Mouse (Mus musculus): ENCODE measurements around the gene Arhgap18. TPM values are rescaled to one million over a fixed set of nuclear protein-coding genes. Genes with fewer than 3 reads are reported as not detected.

The Arhgap18 gene
- polyA plus RNA-seq, 1 experiment from 2014 or later, result 19.6 TPM

DNA sequence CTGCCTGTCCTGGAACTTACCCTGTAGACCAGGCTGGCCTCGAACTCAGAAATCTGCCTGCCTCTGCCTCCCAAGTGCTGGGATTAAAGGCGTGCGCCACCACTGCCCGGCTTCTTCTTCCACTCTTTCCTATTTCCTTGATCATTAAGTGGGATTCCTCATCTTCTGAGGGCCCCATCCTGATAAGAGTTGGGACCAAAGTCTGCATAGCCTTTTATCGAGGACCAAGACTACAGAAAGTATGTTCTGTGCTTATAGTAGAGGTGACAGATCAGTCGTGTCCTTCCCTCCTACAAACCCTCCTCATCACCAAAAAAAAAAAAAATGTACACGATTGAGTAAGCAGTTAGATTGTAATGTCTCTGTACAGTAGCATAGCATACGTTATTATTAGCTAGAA lies 39.8 kb downstream of the Arhgap18 start:
- Histone ChIP-seq H3K4me1 (ENCODE audit: control insufficient read depth, insufficient read depth, low read length) (peaks cover 3% of the 10 kb centered on the region; the same call in 1 of the 2 replicates), H3K9me3 (ENCODE audit: control insufficient read depth, low read length) (no peaks in the 10 kb centered on the region), H3K4me3 (ENCODE audit: low read depth, low read length) (no peak overlapping the region), H3K27me3 (ENCODE audit: control insufficient read depth, insufficient read depth, low read length) (no peaks in the 10 kb centered on the region), H3K27ac (replicated peaks; ENCODE audit: low read depth, low read length) (no peak overlapping the region), H3K9ac (ENCODE audit: low read length) (no peak overlapping the region), H3K4me2 (ENCODE audit: low read depth, severe bottlenecking) (no peak overlapping the region), H3K36me3 (ENCODE audit: control insufficient read depth, insufficient read depth, low read length) (no peaks in the 10 kb centered on the region)
- WGBS, result 90% methylated on average over 8 of the region's 8 CpGs
- ATAC-seq (ENCODE audit: insufficient number of reproducible peaks, low FRiP score, low TSS enrichment, low read depth) (no peak), DNase-seq (ENCODE audit: low spot score) (no peak)

DNA sequence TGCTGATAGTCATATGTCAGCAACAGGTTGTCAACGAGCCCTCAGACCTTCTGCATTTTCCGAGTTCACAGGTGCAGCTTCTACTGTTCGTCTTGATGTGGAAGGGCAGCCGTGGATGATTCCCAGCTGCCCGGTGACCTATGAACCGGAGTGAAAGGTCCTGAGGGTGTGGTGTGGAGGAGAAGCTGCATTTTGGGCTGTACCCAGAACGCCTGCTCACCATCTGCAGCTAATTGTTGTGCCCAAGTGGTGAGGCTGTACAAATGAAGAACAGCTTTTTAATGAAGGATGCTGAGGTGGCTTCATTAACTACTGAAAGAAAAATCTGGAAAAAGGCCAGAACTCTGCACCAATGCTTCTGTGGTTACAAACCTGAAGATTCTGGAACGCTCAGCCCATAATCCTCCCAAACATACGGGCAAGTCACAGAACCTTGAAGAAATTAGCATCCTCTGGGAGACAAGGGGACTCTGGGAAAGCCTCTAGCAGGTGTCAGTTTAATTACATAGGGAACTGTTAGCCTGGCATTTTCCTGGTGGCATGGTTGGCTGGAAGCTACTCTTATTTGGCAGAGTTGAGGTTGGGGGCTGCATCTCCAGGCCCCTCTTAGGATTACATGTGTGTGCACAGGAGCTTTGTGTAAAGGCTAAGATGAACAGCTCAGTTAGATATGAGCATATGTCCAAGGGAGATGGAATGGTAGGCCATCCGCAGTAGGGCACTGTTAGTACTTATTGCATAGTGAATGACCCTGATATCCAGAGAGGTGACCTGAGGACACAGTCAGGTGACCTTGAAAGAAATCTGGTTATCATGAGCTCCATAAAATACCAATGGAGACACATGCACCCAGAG lies 43.4 kb downstream of the Arhgap18 start:
- no peak overlapping the region for H3K9ac ChIP-seq (ENCODE audit: low read length)
- DNase-seq (ENCODE audit: low spot score), result no peak
- peaks cover 3% of the 10 kb centered on the region; the same call in 1 of the 2 replicates for H3K4me1 ChIP-seq (ENCODE audit: control insufficient read depth, insufficient read depth, low read length)
- no peak overlapping the region for H3K27ac ChIP-seq (replicated peaks; ENCODE audit: low read depth, low read length)
- H3K4me2 ChIP-seq (ENCODE audit: low read depth, severe bottlenecking), result no peak overlapping the region
- no peaks in the 10 kb centered on the region for H3K36me3 ChIP-seq (ENCODE audit: control insufficient read depth, insufficient read depth, low read length)
- no peaks in the 10 kb centered on the region for H3K9me3 ChIP-seq (ENCODE audit: control insufficient read depth, low read length)
- 54% methylated on average over 10 of the region's 10 CpGs for WGBS
- H3K27me3 ChIP-seq (ENCODE audit: control insufficient read depth, insufficient read depth, low read length), result no peaks in the 10 kb centered on the region
- no peak overlapping the region for H3K4me3 ChIP-seq (ENCODE audit: low read depth, low read length)
- ATAC-seq (ENCODE audit: insufficient number of reproducible peaks, low FRiP score, low TSS enrichment, low read depth), result no peak

DNA sequence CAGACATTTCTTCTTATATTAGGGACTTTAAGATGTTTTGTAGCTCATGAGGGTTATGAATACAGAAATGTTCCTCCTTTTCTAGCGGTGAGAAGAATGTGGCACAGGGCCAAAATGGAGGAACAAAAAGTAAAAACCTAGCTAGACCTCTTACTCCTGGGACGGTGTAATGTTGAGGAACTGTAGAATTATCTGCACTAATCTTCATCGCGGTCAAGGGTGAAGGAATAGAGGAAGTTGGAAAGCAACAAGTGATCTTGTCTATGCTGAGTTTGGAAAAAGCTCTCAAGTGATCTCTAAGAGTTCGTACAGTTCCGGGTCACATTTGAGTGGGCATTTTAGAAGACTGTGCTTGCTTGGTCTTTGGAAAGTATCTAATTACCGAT lies 44.1 kb downstream of the Arhgap18 start:
- no peak for ATAC-seq (ENCODE audit: insufficient number of reproducible peaks, low FRiP score, low TSS enrichment, low read depth)

DNA sequence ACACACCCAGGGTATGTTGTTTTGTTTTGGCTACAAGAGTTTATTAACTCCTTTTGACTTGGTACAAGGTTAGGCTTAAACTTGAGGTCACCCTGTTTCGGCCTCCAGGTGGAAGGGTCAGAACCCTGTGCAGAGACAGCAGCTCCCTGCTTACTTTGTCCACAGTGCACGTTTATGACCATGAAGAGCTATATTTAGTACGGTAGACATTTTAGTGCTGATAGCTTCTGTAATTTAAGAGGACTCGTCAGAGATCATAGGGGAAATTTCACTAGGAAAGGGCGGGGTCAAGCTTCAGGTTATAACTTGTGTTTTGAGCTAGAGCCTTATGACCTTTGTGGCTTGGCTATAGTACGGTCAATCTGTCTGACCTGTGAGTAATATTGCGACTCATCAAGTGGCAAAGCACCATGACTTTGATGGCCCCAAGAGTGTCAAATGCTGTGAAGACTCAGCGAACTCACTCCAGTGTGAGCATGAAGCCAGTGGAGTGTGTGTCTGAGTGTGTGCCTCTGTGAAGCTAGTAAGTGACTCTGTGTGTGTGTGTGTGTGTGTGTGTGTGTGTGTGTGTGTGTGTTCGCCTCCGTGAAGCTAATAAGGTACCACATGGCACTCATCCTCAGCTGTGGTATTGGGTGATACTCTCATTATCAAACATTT lies 45.7 kb downstream of the Arhgap18 start:
- ATAC-seq (ENCODE audit: insufficient number of reproducible peaks, low FRiP score, low TSS enrichment, low read depth) (no peak), DNase-seq (ENCODE audit: low spot score) (no peak)

More for the DNA sequence above, 44.1 kb downstream of the Arhgap18 start:
- Histone ChIP-seq H3K4me3 (ENCODE audit: low read depth, low read length) (no peak overlapping the region), H3K27me3 (ENCODE audit: control insufficient read depth, insufficient read depth, low read length) (no peaks in the 10 kb centered on the region), H3K4me2 (ENCODE audit: low read depth, severe bottlenecking) (no peak overlapping the region), H3K4me1 (ENCODE audit: control insufficient read depth, insufficient read depth, low read length) (peaks cover 3% of the 10 kb centered on the region; the same call in 1 of the 2 replicates), H3K27ac (replicated peaks; ENCODE audit: low read depth, low read length) (no peak overlapping the region), H3K9me3 (ENCODE audit: control insufficient read depth, low read length) (no peaks in the 10 kb centered on the region), H3K9ac (ENCODE audit: low read length) (no peak overlapping the region), H3K36me3 (ENCODE audit: control insufficient read depth, insufficient read depth, low read length) (no peaks in the 10 kb centered on the region)
- DNase-seq (ENCODE audit: low spot score), result no peak
- WGBS, result 89% methylated on average over 7 of the region's 7 CpGs

DNA sequence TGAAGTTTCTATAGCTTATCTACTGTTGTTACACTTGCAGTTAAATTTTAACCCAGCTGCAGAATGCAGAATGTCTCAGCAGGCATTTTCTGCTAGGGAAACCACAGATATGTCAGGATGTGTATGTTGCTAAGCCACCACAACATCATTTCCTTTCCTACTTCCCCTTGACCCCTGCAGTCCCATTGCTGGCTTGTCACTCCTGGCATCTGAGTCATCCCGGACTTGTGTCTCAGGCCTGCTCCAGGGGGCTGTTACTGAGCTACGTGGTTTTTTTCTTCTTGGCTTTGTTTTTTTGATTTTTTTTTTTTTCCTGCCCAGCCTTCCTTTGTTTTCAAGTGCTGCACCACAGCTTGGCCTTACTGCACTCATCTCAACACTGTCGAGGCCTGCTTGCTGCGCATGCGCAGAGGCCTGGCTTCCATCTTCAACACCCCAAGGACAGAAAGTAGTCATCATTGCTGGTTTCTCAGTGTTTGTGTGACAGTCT lies 46.4 kb downstream of the Arhgap18 start:
- ATAC-seq (ENCODE audit: insufficient number of reproducible peaks, low FRiP score, low TSS enrichment, low read depth), result no peak
- WGBS, result 74% methylated on average over 5 of the region's 5 CpGs
- no peak overlapping the region for H3K9ac ChIP-seq (ENCODE audit: low read length)

More for the DNA sequence above, 45.7 kb downstream of the Arhgap18 start:
- H3K4me1 ChIP-seq (ENCODE audit: control insufficient read depth, insufficient read depth, low read length), result peaks cover 3% of the 10 kb centered on the region; the same call in 1 of the 2 replicates
- H3K27ac ChIP-seq (replicated peaks; ENCODE audit: low read depth, low read length), result no peak overlapping the region
- no peak overlapping the region for H3K4me2 ChIP-seq (ENCODE audit: low read depth, severe bottlenecking)
- no peaks in the 10 kb centered on the region for H3K9me3 ChIP-seq (ENCODE audit: control insufficient read depth, low read length)
- H3K4me3 ChIP-seq (ENCODE audit: low read depth, low read length), result no peak overlapping the region
- H3K27me3 ChIP-seq (ENCODE audit: control insufficient read depth, insufficient read depth, low read length), result no peaks in the 10 kb centered on the region
- H3K9ac ChIP-seq (ENCODE audit: low read length), result no peak overlapping the region
- 67% methylated on average over 10 of the region's 10 CpGs for WGBS
- H3K36me3 ChIP-seq (ENCODE audit: control insufficient read depth, insufficient read depth, low read length), result no peaks in the 10 kb centered on the region

DNA sequence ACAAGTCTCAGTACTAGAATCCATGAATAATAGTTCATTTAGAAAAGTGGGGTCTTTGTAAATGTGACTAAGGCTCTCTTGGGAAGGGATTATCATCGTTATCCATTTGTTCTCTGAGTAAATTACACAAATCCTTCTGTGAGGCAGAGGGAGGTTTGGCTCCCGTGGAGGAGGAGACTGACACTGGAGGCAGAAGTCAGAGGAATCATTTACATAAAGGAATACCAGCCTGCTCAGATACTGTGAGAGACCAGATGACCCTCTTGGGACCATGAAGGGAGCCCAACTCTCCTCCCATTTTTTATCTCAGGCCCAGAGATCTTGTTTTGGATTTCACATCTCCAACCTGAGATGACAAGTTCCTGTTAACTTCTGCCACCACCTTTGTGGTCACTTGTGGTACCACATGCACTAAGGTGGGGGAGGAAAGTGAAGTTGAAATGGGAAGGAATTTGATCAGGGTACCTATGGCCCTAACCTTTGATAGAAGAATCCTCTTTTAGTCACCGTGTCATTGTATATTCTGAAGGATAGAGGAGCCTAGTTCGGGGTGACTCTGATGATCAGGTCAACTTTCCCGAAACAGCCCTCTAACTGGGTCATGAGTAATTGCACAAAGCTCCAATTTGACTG lies 51.2 kb downstream of the Arhgap18 start:
- H3K27me3 ChIP-seq (ENCODE audit: control insufficient read depth, insufficient read depth, low read length), result no peaks in the 10 kb centered on the region
- DNase-seq (ENCODE audit: low spot score) (no peak), ATAC-seq (ENCODE audit: insufficient number of reproducible peaks, low FRiP score, low TSS enrichment, low read depth) (no peak)
- H3K27ac ChIP-seq (replicated peaks; ENCODE audit: low read depth, low read length), result no peak overlapping the region
- no peaks in the 10 kb centered on the region for H3K36me3 ChIP-seq (ENCODE audit: control insufficient read depth, insufficient read depth, low read length)
- H3K9ac ChIP-seq (ENCODE audit: low read length), result no peak overlapping the region
- no peaks in the 10 kb centered on the region for H3K9me3 ChIP-seq (ENCODE audit: control insufficient read depth, low read length)
- H3K4me1 ChIP-seq (ENCODE audit: control insufficient read depth, insufficient read depth, low read length), result no peaks in the 10 kb centered on the region
- 62% methylated on average over 5 of the region's 5 CpGs for WGBS
- H3K4me3 ChIP-seq (ENCODE audit: low read depth, low read length), result no peak overlapping the region
- no peak overlapping the region for H3K4me2 ChIP-seq (ENCODE audit: low read depth, severe bottlenecking)

More for the DNA sequence above, 46.4 kb downstream of the Arhgap18 start:
- no peak overlapping the region for H3K4me3 ChIP-seq (ENCODE audit: low read depth, low read length)
- H3K36me3 ChIP-seq (ENCODE audit: control insufficient read depth, insufficient read depth, low read length), result no peaks in the 10 kb centered on the region
- DNase-seq (ENCODE audit: low spot score), result no peak
- peaks cover 3% of the 10 kb centered on the region; the same call in 1 of the 2 replicates for H3K4me1 ChIP-seq (ENCODE audit: control insufficient read depth, insufficient read depth, low read length)
- H3K27me3 ChIP-seq (ENCODE audit: control insufficient read depth, insufficient read depth, low read length), result no peaks in the 10 kb centered on the region
- H3K9me3 ChIP-seq (ENCODE audit: control insufficient read depth, low read length), result no peaks in the 10 kb centered on the region
- H3K27ac ChIP-seq (replicated peaks; ENCODE audit: low read depth, low read length), result no peak overlapping the region
- H3K4me2 ChIP-seq (ENCODE audit: low read depth, severe bottlenecking), result no peak overlapping the region

DNA sequence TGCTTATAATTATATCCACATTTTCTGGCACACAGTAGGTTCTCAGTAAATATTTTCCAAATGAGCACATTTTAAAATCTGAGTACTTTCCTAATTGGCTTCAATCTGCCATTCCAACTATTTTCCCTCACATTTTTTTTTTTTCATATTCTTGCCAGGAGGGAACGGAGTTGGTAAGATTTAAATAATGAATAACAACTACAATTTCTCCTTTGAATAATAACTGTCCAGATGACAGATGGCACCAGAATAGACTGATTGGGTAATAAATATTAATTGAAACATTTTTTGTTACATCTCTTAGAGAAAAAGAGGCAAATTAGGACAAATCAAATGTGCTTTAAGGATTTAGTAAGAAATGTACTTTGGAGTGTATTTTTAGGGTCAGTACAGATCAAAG lies 51.8 kb downstream of the Arhgap18 start:
- WGBS, result 87% methylated on average over 1 of the region's 1 CpGs

DNA sequence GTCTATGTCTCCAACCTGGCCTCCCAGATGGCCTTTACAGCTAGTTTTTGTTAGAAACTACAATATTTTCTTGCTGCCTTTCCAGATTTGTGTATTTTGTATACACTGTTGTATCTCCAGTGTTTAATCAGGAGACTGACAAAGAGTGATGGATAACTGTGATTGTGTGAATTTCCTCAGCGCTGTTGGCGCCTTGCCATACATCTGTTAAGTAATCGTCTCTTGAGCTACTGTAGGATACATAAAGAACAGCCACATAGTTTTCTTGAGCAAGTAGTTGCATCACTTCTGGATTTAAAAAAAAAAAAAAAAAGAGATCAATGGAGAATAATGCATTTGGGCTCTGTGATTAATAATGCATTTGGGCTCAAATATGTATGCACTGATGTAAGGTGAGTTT lies 52.9 kb downstream of the Arhgap18 start:
- Histone ChIP-seq H3K4me1 (ENCODE audit: control insufficient read depth, insufficient read depth, low read length) (no peaks in the 10 kb centered on the region), H3K4me2 (ENCODE audit: low read depth, severe bottlenecking) (no peak overlapping the region), H3K27ac (replicated peaks; ENCODE audit: low read depth, low read length) (no peak overlapping the region), H3K36me3 (ENCODE audit: control insufficient read depth, insufficient read depth, low read length) (no peaks in the 10 kb centered on the region), H3K9ac (ENCODE audit: low read length) (no peak overlapping the region), H3K27me3 (ENCODE audit: control insufficient read depth, insufficient read depth, low read length) (no peaks in the 10 kb centered on the region), H3K9me3 (ENCODE audit: control insufficient read depth, low read length) (no peaks in the 10 kb centered on the region), H3K4me3 (ENCODE audit: low read depth, low read length) (no peak overlapping the region)
- WGBS, result 92% methylated on average over 3 of the region's 3 CpGs
- DNase-seq (ENCODE audit: low spot score), result no peak
- ATAC-seq (ENCODE audit: insufficient number of reproducible peaks, low FRiP score, low TSS enrichment, low read depth), result no peak

More for the DNA sequence above, 51.8 kb downstream of the Arhgap18 start:
- Histone ChIP-seq H3K4me2 (ENCODE audit: low read depth, severe bottlenecking) (no peak overlapping the region), H3K9me3 (ENCODE audit: control insufficient read depth, low read length) (no peaks in the 10 kb centered on the region), H3K9ac (ENCODE audit: low read length) (no peak overlapping the region), H3K27ac (replicated peaks; ENCODE audit: low read depth, low read length) (no peak overlapping the region), H3K4me1 (ENCODE audit: control insufficient read depth, insufficient read depth, low read length) (no peaks in the 10 kb centered on the region), H3K36me3 (ENCODE audit: control insufficient read depth, insufficient read depth, low read length) (no peaks in the 10 kb centered on the region), H3K4me3 (ENCODE audit: low read depth, low read length) (no peak overlapping the region), H3K27me3 (ENCODE audit: control insufficient read depth, insufficient read depth, low read length) (no peaks in the 10 kb centered on the region)
- DNase-seq (ENCODE audit: low spot score) (no peak), ATAC-seq (ENCODE audit: insufficient number of reproducible peaks, low FRiP score, low TSS enrichment, low read depth) (no peak)
